Mouse (Mus musculus) bone marrow macrophage, adult 2 months (primary cell): ENCODE results near the gene Suz12.

Source experiments
- CTCF ChIP-seq: IDR thresholded peaks from 2 replicates; pipeline ENCODE4 v1.5.1; 2012; ENCODE audit warnings: low read depth, mild to moderate bottlenecking, low read length, moderate library complexity
- POLR2A ChIP-seq: IDR thresholded peaks from 2 replicates; pipeline ENCODE4 v1.6.1; 2012; ENCODE audit warnings: mild to moderate bottlenecking, low read depth, low read length, borderline replicate concordance

DNA sequence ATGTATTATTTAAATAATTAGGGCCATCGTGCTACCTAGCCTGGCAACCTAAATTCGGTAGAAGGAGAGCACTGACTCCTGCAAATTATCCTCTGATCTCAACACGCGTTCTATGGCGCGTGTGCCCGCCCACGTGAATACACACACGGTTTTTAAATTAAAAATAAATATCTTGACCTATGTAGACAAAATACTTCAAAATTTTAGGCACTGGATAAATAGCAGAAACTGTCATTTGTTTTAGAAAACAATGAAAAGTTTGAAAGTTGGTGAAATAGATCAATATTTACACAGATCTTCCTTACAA, 30.1 kb upstream of the Suz12 start:
- TF ChIP-seq POLR2A (no peak), CTCF (no peak)
